Mouse (Mus musculus) G1E (cell line): ENCODE results near the gene Zfyve21. TPM values are rescaled to one million over a fixed set of nuclear protein-coding genes. Genes with fewer than 3 reads are reported as not detected.

Experiments used
- ATAC-seq: 2 replicates; pipeline ENCODE4 v1.8.0; 2016; ENCODE audit warnings: mild to moderate bottlenecking; ENCODE audit not compliant: insufficient number of reproducible peaks, poor library complexity, low FRiP score, severe bottlenecking; ENCODE audit errors: extremely low read depth
- DNase-seq: peaks from one replicate; pipeline ENCODE4 v3.0.0; 2012; ENCODE audit warnings: low spot score
- H3K27me3 ChIP-seq: 2 replicates; pipeline ENCODE4 v1.6.1; 2012; ENCODE audit warnings: mild to moderate bottlenecking, low read length, inconsistent platforms; ENCODE audit not compliant: insufficient read depth
- H3K36me3 ChIP-seq: replicated peaks from 2 replicates; pipeline ENCODE3; 2012; ENCODE audit warnings: mild to moderate bottlenecking, inconsistent platforms
- H3K4me1 ChIP-seq: 2 replicates; pipeline ENCODE4 v1.6.1; 2012; ENCODE audit warnings: low read depth, low read length, inconsistent platforms, mixed read lengths; ENCODE audit not compliant: insufficient read depth
- H3K4me3 ChIP-seq: 2 replicates; pipeline ENCODE4 v1.5.1; 2012; ENCODE audit warnings: low read depth, mild to moderate bottlenecking, inconsistent platforms, low read length, moderate library complexity, mixed read lengths
- H3K9me3 ChIP-seq: replicated peaks from 2 replicates; pipeline ENCODE4 v1.6.1; 2012; ENCODE audit warnings: inconsistent platforms
- CTCF ChIP-seq: IDR thresholded peaks from 2 replicates; pipeline ENCODE4 v1.5.1; 2012; ENCODE audit warnings: low read depth, low read length, inconsistent platforms, mixed read lengths
- GATA1 ChIP-seq: IDR thresholded peaks from 2 replicates; pipeline ENCODE4 v1.6.1; 2012; ENCODE audit warnings: borderline replicate concordance, low read length, inconsistent platforms, mixed read lengths
- GATA2 ChIP-seq: IDR thresholded peaks from 2 replicates; pipeline ENCODE4 v1.6.1; 2012; ENCODE audit warnings: low read depth, low read length, inconsistent platforms, borderline replicate concordance
- POLR2AphosphoS5 ChIP-seq: IDR thresholded peaks from 2 replicates; pipeline ENCODE4 v1.6.1; 2012; ENCODE audit warnings: low read depth, low read length, inconsistent platforms; ENCODE audit not compliant: insufficient replicate concordance
- TAL1 ChIP-seq: conservative IDR thresholded peaks from 2 replicates; pipeline ENCODE4 v1.6.1; 2012; ENCODE audit warnings: low read depth, low read length, inconsistent platforms, mixed read lengths
- polyA plus RNA-seq: library from polyadenylated mRNA; stranded (reverse); fragments of >175 nt; gene quantifications from 2 replicates; pipeline ENCODE4 v1.2.3, GENCODE M21; 2012
- total RNA-seq, 2 experiments: library from RNA; stranded (forward) in 1 of 2; stranded (reverse) in 1 of 2; fragments of 200-1000 nt in 1 of 2; fragments of >200 nt in 1 of 2; fragmentation: Nextera tagmentation in 1 of 2; gene quantifications; 2 replicates each; pipeline ENCODE4 v1.2.3; 2014 to 2017

The Zfyve21 gene
- total and polyA plus RNA-seq, 3 experiments: 13.8 to 32.5 (median 14.8) TPM

GRCm38 (mm10) chr12:111797251-111797650 lies 16.7 kb upstream of the Zfyve21 start:
- Histone ChIP-seq H3K9me3 (no peaks in the 10 kb centered on the region), H3K4me1 (peaks cover 10% of the 10 kb centered on the region), H3K36me3 (peaks cover 96% of the 10 kb centered on the region), H3K27me3 (no peaks in the 10 kb centered on the region), H3K4me3 (no peak overlapping the region)
- no peak for DNase-seq
- TF ChIP-seq GATA1 (no peak), GATA2 (no peak), CTCF (no peak), POLR2AphosphoS5 (no peak), TAL1 (no peak)
- ATAC-seq: no peak

GRCm38 (mm10) chr12:111798493-111798892 lies 15.5 kb upstream of the Zfyve21 start:
- DNase-seq: no peak
- H3K27me3 ChIP-seq: no peaks in the 10 kb centered on the region
- peak overlapping the region; percentile 4; the same call in 1 of the 2 replicates for H3K4me3 ChIP-seq
- H3K36me3 ChIP-seq: peaks cover 96% of the 10 kb centered on the region
- TF ChIP-seq GATA2 (no peak), GATA1 (no peak), TAL1 (no peak), POLR2AphosphoS5 (no peak; the same call in 1 of the 2 replicates), CTCF (no peak)
- peaks cover 12% of the 10 kb centered on the region for H3K4me1 ChIP-seq
- no peaks in the 10 kb centered on the region for H3K9me3 ChIP-seq
- no peak for ATAC-seq

GRCm38 (mm10) chr12:111800459-111801183 lies 13.3 kb upstream of the Zfyve21 start:
- DNase-seq: no peak
- Histone ChIP-seq H3K4me3 (no peak overlapping the region), H3K4me1 (peaks cover 8% of the 10 kb centered on the region), H3K9me3 (no peaks in the 10 kb centered on the region), H3K27me3 (no peaks in the 10 kb centered on the region), H3K36me3 (peaks cover 96% of the 10 kb centered on the region)
- ATAC-seq: no peak
- no peak for TF ChIP-seq POLR2AphosphoS5
- TF ChIP-seq CTCF: no peak
- TF ChIP-seq TAL1: no peak
- no peak for TF ChIP-seq GATA1
- no peak for TF ChIP-seq GATA2

- Histone ChIP-seq H3K9me3 (no peaks in the 10 kb centered on the region), H3K4me1 (peaks cover 19% of the 10 kb centered on the region), H3K36me3 (peaks cover 98% of the 10 kb centered on the region), H3K27me3 (no peaks in the 10 kb centered on the region), H3K4me3 (no peak overlapping the region)
- no peak for ATAC-seq
- no peak for DNase-seq
- TF ChIP-seq GATA1 (no peak), TAL1 (no peak), POLR2AphosphoS5 (no peak), GATA2 (no peak), CTCF (no peak)
Observed at GRCm38 (mm10) chr12:111803538-111803937, 10.4 kb upstream of the Zfyve21 start.

GRCm38 (mm10) chr12:111808775-111809174 lies 5.2 kb upstream of the Zfyve21 start:
- peaks cover 88% of the 10 kb centered on the region for H3K36me3 ChIP-seq
- DNase-seq (no peak), ATAC-seq (no peak)
- no peak overlapping the region for H3K4me3 ChIP-seq
- no peaks in the 10 kb centered on the region for H3K27me3 ChIP-seq
- peaks cover 65% of the 10 kb centered on the region for H3K4me1 ChIP-seq
- TF ChIP-seq CTCF: no peak
- no peaks in the 10 kb centered on the region for H3K9me3 ChIP-seq

- TF ChIP-seq GATA1: no peak
- TF ChIP-seq GATA2: no peak
- no peak for TF ChIP-seq TAL1
- TF ChIP-seq CTCF: no peak
- no peak for TF ChIP-seq POLR2AphosphoS5
- Histone ChIP-seq H3K36me3 (peaks cover 78% of the 10 kb centered on the region), H3K4me1 (peaks cover 65% of the 10 kb centered on the region), H3K9me3 (no peaks in the 10 kb centered on the region), H3K4me3 (peak overlapping the region; percentile 47; the same call in 1 of the 2 replicates), H3K27me3 (no peaks in the 10 kb centered on the region)
- ATAC-seq (peak; percentile 25; the same call in 1 of the 2 replicates), DNase-seq (peak; percentile 93)
Observed at GRCm38 (mm10) chr12:111809762-111810161, 4.2 kb upstream of the Zfyve21 start.

- Histone ChIP-seq H3K9me3 (no peaks in the 10 kb centered on the region), H3K4me1 (peaks cover 86% of the 10 kb centered on the region), H3K27me3 (no peaks in the 10 kb centered on the region), H3K36me3 (peaks cover 74% of the 10 kb centered on the region), H3K4me3 (peak overlapping the region; percentile 55; the same call in 1 of the 2 replicates)
- DNase-seq (no peak), ATAC-seq (no peak)
- TF ChIP-seq GATA2 (no peak), TAL1 (no peak), POLR2AphosphoS5 (no peak), CTCF (no peak), GATA1 (no peak)
Observed at GRCm38 (mm10) chr12:111812075-111812474, 1.9 kb upstream of the Zfyve21 start.
